Mouse (Mus musculus) induced T-regulatory cell, adult 2 months (primary cell): ENCODE results near the gene Bin2.

ENCODE experiments used
- DNase-seq: peaks from one replicate; pipeline ENCODE4 v3.0.0-alpha.2; 2012; ENCODE audit warnings: low read depth

Bin2 gene

DNA sequence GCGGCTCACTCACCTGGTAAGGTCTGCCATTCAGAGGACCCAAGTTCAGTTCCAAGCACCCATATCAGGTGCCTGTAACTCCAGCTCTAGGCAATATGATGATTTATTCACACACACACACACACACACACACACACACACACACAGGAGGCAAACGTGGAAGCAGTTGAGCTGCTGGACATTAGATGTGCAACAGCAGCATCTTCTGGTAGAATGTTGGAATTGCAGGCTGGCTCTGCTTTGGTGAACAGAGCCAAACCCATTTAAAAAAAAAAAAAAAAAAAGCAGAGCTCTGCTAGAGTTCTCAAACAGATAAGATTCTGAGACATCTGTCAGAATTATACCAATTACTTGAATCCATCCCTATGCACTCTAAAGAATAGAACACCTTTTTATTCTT is 13.7 kb upstream of the Bin2 start:
- DNase-seq, result peak; percentile 96

DNA sequence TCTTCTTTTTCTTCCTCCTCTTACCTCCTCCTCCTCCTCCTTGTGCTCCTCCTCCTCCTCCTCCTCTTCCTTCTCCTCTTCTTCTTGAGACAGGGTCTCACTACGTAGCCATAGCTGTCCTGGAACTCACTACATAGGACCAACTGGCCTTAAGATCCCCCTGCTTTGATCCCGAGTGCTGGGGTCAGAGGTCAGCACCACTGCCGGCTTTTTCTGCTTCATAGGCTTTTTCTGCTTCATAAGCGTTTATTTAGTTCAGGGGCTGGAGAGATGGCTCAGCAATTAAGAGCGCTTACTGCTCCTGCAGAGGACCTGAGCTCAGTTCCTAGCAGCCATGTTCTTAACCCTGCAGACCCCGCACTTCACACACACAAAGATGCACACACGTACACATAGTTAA is 12.4 kb upstream of the Bin2 start:
- DNase-seq, result no peak

DNA sequence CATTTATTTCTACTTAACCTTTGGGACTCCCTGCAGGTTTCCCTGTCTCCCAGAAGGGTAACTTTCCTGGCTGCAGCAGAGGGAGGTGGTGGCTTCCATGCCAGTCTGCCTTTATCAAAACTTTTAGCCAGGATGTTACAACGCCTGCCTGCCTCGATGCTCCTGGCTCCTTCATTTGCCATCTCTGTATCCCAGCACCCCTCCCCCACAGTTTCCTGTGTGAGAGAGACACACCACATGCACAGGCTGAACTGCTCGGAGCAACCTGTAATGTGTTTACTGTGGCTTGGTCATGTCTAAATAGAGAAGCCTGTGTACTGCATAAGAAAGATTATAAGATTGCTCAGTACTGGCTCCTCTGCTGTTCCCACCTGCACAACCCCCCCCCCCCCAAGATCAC is 11.0 kb upstream of the Bin2 start:
- no peak for DNase-seq

DNA sequence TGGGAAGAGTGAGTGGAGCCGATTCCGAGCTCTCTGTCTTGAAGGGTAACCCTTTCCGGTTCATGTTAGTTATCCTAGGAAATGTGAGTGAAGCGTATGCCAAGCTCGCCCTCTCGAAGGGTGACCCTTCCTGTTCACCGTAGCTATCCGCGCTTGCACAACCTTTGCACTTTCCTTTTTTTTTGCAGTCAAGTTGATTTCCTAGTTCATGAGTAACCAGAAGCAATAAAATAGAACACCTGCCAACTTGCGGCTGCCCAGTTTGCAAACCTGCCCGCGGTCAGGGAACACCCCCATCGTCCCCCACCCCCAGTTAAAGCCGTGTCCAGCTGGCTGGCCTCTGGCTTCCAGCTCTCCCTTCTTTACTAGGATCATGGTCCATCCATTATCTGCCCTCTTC is 9.7 kb upstream of the Bin2 start:
- DNase-seq, result no peak

DNA sequence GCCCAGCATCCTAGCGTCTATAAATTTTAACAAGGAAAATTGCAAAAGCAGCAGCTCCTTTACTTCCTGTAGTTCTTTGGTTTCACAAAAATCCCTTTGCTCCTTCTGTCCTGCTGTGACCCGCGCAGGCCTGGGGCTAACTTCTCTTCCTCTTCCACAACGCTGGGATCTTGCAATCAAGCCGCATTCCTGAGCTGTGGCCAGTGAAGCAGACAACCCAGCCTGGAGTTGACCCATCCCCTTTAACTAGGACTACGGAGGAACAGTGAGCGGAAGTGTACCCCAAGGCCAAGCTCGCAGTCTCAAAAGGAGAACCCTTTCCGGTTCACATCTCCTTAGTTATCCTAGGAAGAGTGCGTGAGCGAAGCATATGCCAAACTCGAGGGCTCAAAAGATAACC is 9.2 kb upstream of the Bin2 start:
- no peak for DNase-seq

DNA sequence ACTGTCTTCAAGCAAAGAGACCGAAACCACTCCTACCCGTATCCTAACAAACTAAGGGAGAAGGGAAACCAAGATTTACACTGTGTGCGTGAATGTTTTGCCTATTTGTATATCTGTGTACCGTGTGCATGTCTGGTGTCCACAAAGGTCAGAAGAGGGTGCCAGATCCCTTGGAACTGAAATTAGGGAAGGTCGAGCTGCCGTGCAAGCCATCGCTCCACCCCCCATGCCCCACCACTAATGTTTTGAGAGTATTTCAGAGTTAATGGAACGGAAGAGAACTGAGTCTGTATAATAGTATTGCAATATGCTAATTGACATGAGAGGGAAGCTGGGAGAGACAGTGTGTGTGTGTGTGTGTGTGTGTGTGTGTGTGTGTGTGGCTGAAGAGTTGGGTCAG is 8.3 kb upstream of the Bin2 start:
- DNase-seq, result no peak

DNA sequence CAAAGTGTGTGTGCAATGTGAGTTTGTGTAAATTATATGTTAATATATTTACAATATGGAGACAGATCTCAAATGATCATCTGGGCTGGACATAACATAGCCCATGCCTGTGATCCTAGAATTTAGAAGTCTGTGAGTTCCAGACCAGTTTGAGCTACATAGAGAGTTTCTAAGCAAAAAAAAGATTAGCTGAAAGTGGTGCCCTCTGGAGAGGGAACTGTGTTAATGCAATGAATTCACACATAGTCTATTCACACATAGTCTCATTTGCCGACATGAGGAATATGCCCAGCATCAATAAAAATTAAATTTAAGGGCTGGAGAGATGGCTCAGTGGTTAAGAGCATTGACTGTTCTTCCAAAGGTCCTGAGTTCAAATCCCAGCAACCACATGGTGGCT is 7.2 kb upstream of the Bin2 start:
- DNase-seq, result peak; percentile 58

DNA sequence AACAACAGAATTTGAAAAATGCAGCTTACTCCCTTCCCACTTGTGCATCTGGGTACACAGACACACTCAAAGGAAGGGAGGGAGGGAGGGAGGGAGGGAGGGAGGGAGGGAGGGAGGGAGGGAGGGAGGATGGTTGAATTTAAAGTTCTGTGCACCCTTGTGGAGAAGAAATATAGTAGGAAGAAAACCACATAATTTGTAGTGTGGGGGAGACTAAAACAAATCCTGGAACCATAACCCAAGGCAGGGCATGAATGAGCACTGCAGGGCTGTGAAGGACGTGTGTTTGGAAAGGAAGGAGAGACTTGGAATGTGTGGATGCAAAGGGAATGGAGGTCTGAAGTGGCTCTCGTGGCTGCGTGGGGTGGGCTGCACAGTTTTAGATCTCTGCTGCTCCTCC is 6.1 kb upstream of the Bin2 start:
- DNase-seq, result no peak

DNA sequence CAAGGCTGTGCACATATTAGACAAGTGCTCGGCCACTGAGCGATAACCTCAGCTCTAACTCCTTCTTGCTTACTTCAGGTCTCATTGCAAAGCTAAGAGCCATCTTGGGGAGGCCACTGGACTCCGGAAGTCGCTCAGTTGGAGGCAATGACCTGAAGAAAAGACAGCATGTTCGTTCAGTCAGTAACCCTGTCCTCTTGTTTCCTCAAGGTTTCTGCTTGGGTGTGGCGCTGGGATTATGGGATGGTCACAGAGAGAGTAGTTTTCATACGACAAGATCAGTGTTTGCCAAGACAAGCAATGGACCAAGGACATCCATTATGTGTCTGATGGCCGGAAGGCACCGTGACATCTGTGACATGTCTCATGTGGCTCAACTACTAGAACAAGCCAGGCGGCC is 5.2 kb upstream of the Bin2 start:
- no peak for DNase-seq

DNA sequence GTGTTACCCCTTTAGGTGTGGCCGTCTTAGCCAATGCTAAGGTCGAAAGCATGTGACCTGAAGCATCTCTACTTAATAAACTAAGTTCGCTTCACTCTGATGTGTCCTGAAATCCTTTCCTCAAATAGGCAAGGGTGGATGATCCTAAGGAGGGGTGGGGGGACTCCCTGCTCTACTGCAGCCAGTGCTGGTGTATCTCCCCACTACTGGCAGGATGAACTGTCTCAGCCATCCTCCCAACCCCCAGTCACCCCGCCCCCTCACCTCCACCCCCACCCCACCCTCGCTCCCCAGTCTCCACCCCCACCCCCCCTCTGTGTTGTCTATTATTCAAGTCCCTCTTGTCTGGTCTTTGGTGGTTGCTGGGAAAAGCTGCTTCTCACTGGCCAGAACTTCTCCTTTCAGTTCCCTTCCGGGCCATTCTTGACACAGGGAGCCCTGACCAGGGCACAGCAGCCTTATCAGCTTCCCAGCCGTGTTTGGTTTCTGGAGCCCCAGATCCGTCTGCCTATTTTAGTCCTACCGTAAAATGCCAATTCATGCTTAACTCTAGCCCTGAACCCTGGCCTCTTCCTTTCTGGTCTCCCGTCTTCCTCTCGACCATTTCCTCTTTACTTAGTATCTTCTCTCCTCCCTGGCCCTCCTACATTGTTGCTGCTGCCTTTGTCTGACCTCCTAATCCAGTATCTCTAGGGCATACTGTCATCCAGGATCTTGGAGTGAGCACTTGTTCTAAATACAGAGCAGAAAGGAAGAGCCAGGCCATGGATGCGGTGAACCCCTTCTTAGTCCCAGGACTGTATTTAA is 4.4 kb upstream of the Bin2 start:
- peak; percentile 32 for DNase-seq

DNA sequence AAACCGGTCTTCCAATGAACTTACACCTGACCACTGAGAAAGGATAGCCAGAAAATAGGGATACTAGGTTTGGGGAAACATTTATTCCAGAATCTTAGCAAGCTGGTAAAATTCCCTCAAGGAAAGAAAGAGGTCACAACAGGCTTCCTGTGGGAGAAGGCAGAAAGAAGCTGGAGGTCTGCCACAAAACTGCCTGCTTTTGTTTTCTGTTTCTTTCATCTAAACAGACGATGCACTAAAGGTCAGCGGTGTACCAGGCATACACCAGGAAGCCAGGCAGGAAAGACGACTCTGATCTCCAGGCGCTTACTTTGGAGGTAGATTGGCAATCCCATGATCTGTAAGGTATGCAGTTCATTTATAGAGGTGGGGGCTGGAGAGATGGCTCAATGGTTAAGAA is 1.5 kb upstream of the Bin2 start:
- peak; percentile 39 for DNase-seq

DNA sequence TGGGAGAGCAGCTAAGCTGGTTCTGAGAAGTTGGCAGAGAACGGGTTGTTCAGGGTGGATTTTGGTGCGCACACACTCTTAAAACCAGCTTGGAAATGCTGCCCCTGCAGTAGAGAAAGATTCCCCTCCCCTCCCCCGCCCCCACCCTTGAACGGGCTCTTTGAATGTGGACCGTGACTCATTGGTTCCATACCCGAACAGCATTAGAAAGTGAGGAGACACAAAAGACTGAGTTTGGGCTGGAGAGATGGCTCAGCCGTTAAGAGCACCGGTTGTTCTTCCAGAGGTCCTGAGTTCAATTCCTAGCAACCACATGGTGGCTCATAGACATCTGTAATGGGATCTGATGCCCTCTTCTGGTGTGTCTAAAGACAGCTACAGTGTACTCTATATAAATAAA is 651 bp upstream of the Bin2 start:
- peak; percentile 89 for DNase-seq

DNA sequence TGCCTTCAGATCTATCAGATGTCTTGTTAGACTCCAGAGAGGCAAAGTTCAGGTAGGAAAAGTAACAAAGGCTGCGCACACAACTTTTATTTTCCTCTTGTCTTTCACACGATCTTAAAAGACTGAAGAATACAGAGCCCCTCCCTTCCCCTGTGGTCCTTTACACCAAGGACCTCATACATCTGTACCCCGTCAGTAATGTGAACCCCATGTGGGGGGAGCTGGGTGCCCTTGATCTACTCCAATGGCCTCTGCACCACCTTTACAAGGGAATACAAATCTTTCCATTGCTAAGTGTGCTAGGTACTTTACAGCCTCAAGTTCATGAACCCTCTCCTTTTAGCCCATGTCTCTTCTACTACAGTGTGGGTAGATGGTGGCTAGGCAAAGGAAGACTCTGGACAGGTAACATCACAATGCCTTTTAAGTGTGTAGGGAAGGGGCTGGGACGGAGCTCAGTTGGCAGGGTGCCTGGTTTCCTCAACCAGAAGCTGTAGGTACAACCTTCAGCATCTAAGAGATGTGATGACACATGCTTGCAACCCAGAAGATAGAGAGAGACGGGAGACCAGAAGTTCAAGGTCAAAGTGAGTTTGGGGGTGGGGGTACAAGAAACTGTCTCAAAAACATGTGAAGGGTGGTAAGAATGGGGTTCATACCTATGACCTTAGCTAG is 1.3 kb downstream of the Bin2 start:
- DNase-seq, result peak; percentile 89

DNA sequence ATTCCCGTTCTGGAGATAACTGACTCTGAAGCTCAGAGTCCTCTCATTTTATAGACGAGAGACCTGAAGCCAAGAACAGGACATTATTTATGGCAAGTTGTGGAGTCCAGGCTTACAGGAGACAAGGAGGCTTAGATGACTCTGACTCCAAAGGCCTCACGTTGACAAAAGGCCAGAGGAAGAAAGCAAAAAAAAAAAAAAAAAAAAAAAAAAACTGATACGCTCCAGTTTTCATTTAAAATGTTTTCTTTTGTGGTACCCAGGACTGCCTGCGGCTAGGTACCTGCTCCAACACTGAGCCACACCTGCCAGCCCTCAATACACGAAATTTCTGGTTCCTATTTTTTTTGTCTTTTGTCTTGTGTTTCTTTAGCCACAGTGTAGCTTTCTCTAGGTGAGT is 1.9 kb downstream of the Bin2 start:
- no peak for DNase-seq

DNA sequence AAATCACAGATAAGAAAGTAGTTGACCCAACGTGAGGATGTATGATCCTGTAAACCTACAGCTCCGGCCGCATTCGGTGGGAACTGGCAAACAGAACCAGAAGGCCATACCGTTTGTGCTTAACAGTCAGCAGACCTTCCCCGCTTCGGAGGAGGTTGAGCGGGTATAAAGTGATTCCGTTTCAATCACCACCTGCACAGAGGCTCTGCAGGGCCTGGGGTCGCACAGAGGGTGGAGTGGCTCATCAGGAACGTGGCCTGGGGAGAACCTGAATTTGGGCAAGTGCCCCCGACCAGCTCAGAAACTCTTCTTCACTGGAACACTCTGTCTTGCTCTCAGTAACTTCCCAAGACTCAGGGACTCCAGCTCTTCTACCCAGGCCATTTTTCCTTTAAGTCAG is 2.5 kb downstream of the Bin2 start:
- DNase-seq, result peak; percentile 54

DNA sequence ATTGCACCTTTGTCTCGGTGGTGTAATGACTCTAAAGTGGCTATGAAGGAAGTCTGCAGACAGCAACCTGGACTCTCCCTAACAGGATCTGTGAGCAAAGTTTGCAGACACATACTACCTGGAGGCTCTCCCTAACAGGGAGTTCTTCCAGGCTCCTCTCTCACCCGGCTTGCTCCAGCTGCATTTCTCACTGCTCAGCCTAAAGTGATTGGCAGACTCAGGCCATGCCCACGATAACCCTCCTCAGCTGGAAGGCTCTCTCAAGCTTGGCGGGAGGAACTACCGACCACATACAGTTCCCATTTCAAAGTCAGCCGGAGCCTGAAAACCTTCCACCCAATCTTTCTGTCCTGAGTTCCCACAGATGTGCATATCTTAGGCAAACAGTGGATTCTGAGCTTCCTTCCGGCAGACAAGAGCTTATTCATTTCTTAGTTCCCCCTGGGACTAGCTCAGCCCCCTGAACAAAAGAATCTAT is 3.1 kb downstream of the Bin2 start:
- DNase-seq, result peak; percentile 72

DNA sequence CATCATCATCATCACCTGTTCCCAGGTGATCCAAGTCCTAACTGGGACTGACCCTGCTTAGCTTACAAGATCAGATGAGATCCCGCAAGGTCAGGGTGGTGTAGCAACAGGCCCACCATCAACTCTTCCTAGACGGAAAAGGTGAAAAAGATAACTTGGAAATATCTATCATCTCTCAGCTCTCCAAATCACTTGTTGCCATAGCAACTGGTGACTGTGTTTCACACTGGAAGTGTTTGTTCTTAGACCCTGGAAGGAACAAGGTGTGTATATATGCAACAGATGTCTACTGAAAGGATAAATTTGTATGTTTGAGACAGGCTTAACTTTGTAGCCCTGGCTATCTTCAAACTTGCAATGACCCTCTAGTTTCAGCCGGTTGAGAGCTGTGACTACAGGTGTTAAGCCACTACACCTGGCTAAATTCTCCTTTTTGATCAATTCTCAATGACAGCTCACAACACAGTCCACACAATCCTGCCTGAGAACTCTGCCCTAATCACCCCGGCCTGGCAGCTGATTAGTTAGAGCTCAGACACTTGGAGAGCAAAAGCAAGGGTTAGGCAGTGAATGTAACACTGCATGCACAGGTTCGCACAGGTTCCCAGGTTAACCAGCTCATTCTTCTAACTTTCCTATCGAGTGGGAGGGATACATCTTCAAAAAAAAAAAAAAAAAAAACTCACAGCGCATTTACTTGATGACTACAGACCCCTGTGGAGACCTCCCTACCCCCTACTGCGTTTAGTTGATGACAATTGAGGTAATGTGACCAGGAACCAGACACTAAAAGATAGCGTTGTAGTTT is 3.7 kb downstream of the Bin2 start:
- peak; percentile 81 for DNase-seq

DNA sequence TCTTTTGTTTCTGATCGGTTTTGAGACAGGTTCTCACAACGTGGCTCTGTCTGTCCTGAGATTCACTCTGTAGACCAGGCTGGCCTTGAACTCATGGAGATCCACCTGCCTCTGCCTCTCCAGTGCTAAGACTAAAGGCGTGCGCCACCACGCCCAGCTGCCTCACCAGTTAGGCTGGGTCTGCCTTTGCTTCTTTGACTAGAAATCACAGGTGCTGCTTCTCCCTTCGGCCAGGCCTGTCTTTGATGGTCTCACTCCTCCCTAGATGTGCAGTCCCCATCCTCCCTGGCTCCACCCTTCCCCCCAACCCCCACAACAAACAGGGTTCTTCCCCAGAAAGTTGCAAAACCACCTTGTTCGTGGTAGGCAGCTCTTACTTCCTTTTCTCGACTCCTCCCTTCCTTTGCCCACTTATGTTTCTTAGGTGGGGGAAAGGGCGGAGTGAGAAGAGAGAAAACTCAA is 4.5 kb downstream of the Bin2 start:
- peak; percentile 91 for DNase-seq

DNA sequence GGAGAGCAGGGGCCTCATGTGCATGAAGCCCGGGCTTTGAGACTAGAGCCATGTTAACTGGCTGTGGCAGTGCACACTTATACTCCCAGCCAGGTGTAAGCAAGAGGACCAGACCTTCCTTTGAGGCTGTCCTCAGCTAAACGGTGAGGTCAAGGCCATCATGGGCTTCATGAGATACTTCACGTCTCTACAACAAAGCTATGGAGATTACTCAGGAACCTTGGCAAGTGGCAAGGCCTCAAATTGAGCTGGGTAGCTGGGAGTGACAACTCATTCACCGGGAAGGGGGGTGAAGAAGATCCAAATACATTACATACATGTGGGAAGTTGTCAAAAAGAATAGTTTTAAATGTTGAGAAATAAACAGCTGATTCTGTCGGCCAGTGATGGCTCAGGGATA is 8.5 kb downstream of the Bin2 start:
- no peak for DNase-seq

DNA sequence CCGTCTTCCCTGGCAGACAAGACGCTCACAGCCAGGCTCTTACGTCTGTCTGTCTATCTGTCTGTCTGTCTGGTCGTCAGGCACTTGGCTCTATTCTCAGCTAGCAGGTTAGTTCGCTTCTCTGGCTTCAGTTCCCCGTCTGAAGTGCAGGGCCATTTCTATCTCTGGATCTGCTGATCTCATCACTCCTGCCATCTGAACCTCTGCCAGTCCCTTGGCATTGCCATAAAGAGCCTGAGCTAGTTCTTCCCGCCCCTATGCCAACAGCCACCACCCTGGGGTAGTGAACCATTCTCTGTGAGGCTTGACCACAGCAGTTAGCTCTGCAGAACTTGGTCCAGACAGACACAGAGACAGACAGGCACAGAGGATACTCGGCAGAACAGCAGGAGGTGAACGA is 9.0 kb downstream of the Bin2 start:
- DNase-seq, result no peak

DNA sequence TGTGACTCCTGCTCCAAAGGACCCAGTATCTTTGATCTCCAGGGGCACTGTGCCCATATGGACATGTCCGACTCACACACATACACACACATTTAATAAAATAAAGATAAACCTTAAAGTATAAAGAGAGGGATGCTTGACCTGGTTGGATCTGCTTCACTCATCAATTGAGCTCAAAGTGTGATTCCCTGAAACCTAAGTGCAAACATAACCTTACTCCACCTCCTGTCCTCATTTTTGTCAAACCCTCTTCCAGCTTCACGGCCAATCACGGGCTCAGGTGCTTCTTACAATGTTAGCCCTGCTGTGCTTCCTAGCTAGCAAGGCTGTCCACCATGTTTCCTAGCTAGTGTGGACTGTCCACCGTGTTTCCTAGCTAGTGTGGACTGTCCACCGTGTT is 14.2 kb downstream of the Bin2 start:
- no peak for DNase-seq

DNA sequence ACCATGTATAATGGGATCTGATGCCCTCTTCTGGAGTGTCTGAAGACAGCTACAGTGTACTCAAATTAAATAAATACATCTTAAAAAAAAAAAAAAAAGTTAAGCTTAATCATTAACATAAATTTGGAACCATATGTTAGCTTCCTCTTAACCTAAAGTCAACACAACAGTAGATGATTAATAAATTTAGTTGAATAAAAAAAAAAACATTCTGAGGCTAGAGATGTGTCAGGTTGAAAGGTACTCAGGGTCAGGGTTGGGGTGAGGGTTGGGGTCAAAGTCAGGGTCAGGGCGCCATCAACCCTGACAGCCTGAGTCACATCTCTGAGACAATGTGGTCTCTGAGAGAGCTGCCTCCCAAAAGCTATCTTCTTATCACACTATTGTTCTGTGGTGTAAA is 15.1 kb downstream of the Bin2 start:
- no peak for DNase-seq

DNA sequence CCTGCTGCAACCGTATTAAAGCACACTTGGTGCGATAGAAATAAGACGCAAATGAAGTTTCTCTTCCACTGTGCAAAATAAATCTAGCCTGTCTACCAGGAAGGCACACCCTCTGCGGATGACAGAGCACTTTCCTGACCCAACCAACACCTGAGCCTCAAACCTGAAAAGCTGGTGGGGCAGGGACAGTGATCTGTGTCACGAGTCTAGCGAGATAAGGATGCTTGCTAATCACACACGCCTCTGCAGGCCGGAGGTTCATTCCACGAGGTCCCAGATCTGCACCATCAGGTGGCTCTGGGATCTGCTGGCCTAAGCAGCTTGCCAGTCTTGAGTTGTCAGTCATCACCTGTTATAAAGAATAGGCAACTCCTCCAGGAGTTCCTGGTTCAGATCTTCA is 17.7 kb downstream of the Bin2 start:
- DNase-seq, result no peak
